Mouse (Mus musculus) midbrain, embryonic 14.5 days (tissue): ENCODE data around the gene Lamtor2. TPM values are rescaled to one million over a fixed set of nuclear protein-coding genes. Genes with fewer than 3 reads are reported as not detected.

Experiments
- ATAC-seq: fragments of 200-750 bp; cut with Nextera tagmentation; 2 replicates; pipeline ENCODE4 v1.8.0; 2017; ENCODE audit warnings: moderate number of reproducible peaks, moderate library complexity; ENCODE audit not compliant: low FRiP score, low TSS enrichment
- DNase-seq: peaks from one replicate; pipeline ENCODE4 v3.0.0-alpha.2; 2015
- H3K27ac ChIP-seq: fragments of 300-500 bp; sonication (generic); replicated peaks from 2 replicates; pipeline ENCODE4 v1.5.1; 2014; ENCODE audit warnings: mild to moderate bottlenecking, low read depth, low read length, moderate library complexity
- H3K27me3 ChIP-seq: fragments of 300-500 bp; sonication (generic); 2 replicates; pipeline ENCODE4 v1.6.1; 2014; ENCODE audit warnings: low read length, control low read depth, mixed read lengths; ENCODE audit not compliant: control insufficient read depth, insufficient read depth
- H3K36me3 ChIP-seq: fragments of 300-500 bp; sonication (generic); 2 replicates; pipeline ENCODE4 v1.6.1; 2014; ENCODE audit warnings: low read length, control low read depth; ENCODE audit not compliant: control insufficient read depth, insufficient read depth
- H3K4me1 ChIP-seq: fragments of 300-500 bp; sonication (generic); 2 replicates; pipeline ENCODE4 v1.6.1; 2014; ENCODE audit warnings: mild to moderate bottlenecking, antibody characterized with exemption, low read length, control low read depth; ENCODE audit not compliant: control insufficient read depth, insufficient read depth
- H3K4me2 ChIP-seq: fragments of 300-500 bp; sonication (generic); 2 replicates; pipeline ENCODE4 v1.6.1; 2014; ENCODE audit warnings: mild to moderate bottlenecking, low read length, moderate library complexity
- H3K4me3 ChIP-seq: fragments of 300-500 bp; sonication (generic); replicated peaks from 2 replicates; pipeline ENCODE4 v1.5.1; 2014; ENCODE audit warnings: low read depth, low read length
- H3K9ac ChIP-seq: fragments of 300-500 bp; sonication (generic); replicated peaks from 2 replicates; pipeline ENCODE4 v1.6.1; 2014; ENCODE audit warnings: mild to moderate bottlenecking, low read length, moderate library complexity
- H3K9me3 ChIP-seq: fragments of 300-500 bp; sonication (generic); 2 replicates; pipeline ENCODE4 v1.6.1; 2016; ENCODE audit warnings: low read length, control low read depth, mixed read lengths; ENCODE audit not compliant: control insufficient read depth
- WGBS: fragments of 180-500 bp; shearing (Covaris S2); extraction: QIAGEN DNeasy Blood & Tissue Kit; methylation state at CpG from one replicate; pipeline ENCODE4 v1.1.7; 2014; 5-methylcytosine and 5-hydroxymethylcytosine counted together
- polyA plus RNA-seq: library from polyadenylated mRNA; unstranded; fragments of >200 nt; fragmentation: Nextera tagmentation; extraction: Ambion mirVana; gene quantifications from 2 replicates; pipeline ENCODE4 v1.2.1, GENCODE M21; 2014

Lamtor2 gene
- polyA plus RNA-seq, 1 experiment from 2014 or later: 93.4 TPM

DNA sequence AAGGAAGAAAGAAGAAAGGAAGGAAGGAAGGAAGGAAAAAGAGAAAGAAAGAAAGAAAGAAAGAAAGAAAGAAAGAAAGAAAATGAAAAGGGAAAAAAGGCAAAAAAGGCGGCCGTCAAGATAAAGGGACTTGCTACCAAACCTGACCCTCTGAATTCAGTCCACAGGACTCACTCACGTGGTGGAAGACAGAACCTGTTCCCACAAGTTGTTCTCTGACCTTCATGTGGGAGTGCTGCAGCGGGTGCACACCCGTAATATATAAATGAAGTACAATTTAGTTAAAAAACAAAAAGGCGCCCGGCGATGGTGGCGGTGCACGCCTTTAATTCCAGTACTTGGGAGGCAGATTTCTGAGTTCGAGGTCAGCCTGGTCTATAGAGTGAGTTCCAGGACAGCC lies 24.2 kb downstream of the Lamtor2 start:
- Histone ChIP-seq H3K4me3 (peak overlapping the region; percentile 52), H3K36me3 (peaks cover 14% of the 10 kb centered on the region; the same call in 1 of the 2 replicates), H3K27ac (no peak overlapping the region), H3K4me1 (peaks cover 46% of the 10 kb centered on the region), H3K27me3 (no peaks in the 10 kb centered on the region), H3K9ac (no peak overlapping the region), H3K9me3 (no peaks in the 10 kb centered on the region), H3K4me2 (peak overlapping the region; percentile 98)
- whole genome bisulfite sequencing: 87% methylated on average over 11 of the region's 11 CpGs
- ATAC-seq: no peak
- no peak for DNase-seq

DNA sequence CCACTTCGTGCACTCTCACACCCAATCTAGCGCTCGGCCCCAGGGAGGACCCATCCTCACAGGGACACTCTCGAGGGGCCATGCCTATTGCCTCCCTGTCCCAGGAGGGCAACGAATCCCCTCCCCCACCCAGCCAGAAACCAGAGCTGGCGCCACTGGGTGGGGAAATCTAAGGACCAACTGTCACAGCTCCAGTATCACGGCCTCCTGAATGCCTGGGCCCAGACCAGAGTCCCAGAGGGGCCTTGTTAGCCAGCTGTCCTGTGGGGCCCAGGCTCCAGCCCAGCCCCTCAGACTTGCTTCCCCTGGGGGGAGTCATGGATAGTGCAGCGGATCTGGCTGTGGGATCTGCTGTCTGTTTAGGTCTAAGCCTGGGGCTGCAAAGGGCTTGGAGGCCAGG lies 25.3 kb downstream of the Lamtor2 start:
- DNase-seq: peak; percentile 19
- peak overlapping the region; percentile 61 for H3K27ac ChIP-seq
- H3K27me3 ChIP-seq: no peaks in the 10 kb centered on the region
- peaks cover 20% of the 10 kb centered on the region for H3K36me3 ChIP-seq
- WGBS: 24% methylated on average over 8 of the region's 8 CpGs
- peak overlapping the region; percentile 50 for H3K4me2 ChIP-seq
- peak overlapping the region; percentile 10; the same call in 1 of the 2 replicates for H3K4me3 ChIP-seq
- ATAC-seq: no peak
- no peaks in the 10 kb centered on the region for H3K9me3 ChIP-seq
- peaks cover 46% of the 10 kb centered on the region for H3K4me1 ChIP-seq
- H3K9ac ChIP-seq: peak overlapping the region; percentile 49

DNA sequence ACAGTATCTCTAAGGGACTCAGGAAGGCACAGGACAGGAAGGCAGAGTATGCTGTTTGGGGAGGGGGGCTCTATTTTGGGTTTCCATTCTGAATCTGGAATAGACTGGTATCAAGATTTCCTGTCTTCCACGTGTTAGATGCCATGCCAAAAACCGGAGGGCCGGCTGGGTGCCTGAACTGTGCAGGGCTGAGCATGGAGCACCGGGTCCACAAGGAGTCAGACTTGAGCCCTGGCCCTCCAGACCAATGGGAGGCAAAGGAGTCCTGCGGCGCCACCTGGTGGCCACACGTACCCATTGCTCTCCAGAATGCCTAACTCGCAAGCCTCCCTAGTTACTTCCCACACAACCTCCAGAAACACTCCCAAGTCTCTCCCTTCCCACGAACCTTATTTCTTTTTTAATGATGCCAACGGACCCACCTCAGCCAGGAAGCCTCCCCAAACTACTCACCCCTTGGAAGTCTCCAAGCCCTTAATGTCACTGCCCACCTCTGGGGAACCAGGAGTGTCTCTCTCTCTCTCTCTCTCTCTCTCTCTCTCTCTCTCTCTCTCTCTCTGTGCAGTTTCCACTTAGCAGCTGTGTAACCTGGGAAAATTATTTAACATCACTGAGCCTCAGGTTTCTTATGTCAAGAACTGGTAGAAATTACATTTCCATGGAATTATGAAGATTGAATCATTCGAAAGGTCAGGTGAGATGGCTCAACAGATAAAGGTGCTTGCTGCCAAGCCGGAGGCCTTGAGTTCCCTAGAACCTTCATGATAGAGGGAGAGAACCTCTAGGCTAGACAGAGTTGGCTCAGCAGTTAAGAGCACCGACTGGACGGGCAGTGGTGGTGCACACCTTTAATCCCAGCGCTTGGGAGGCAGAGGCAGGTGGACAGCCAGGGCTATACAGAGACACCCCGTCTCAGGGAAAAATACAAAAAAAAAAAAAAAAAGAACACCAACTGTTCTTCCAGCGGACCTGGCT lies 26.4 kb downstream of the Lamtor2 start:
- no peak overlapping the region for H3K4me3 ChIP-seq
- H3K4me1 ChIP-seq: peaks cover 46% of the 10 kb centered on the region
- peak overlapping the region; percentile 29 for H3K4me2 ChIP-seq
- peak; percentile 94 for DNase-seq
- no peaks in the 10 kb centered on the region for H3K27me3 ChIP-seq
- no peak overlapping the region; the same call in 1 of the 2 replicates for H3K9ac ChIP-seq
- no peaks in the 10 kb centered on the region for H3K9me3 ChIP-seq
- ATAC-seq: peak; percentile 63; the same call in 1 of the 2 replicates
- no peak overlapping the region for H3K27ac ChIP-seq
- peaks cover 20% of the 10 kb centered on the region for H3K36me3 ChIP-seq
- 33% methylated on average over 17 of the region's 17 CpGs for WGBS

DNA sequence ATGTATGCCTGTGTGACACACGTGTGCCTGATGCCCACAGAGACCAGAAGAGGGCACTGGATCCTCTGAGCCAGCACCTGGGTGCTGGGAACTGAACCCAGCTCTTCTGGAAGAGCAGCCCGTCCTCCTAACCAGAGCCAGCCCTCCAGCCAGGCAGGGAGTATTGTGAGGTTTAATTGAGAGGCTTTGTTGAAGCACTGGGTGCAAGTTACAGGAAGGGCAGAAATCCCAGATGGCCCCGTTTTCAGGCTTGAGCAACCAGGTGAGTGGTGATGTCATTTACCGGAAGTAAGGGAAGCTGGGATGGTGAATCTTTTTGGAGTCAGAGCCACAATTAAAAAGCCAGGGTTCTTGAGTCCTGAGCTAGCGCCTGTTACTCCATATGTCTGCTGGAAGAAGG lies 27.9 kb downstream of the Lamtor2 start:
- 88% methylated on average over 5 of the region's 5 CpGs for WGBS
- H3K4me1 ChIP-seq: peaks cover 39% of the 10 kb centered on the region
- H3K4me3 ChIP-seq: no peak overlapping the region
- no peaks in the 10 kb centered on the region for H3K27me3 ChIP-seq
- H3K36me3 ChIP-seq: peaks cover 20% of the 10 kb centered on the region
- DNase-seq: no peak
- H3K27ac ChIP-seq: no peak overlapping the region
- no peak overlapping the region for H3K4me2 ChIP-seq
- H3K9me3 ChIP-seq: no peaks in the 10 kb centered on the region
- H3K9ac ChIP-seq: no peak overlapping the region
- ATAC-seq: no peak

DNA sequence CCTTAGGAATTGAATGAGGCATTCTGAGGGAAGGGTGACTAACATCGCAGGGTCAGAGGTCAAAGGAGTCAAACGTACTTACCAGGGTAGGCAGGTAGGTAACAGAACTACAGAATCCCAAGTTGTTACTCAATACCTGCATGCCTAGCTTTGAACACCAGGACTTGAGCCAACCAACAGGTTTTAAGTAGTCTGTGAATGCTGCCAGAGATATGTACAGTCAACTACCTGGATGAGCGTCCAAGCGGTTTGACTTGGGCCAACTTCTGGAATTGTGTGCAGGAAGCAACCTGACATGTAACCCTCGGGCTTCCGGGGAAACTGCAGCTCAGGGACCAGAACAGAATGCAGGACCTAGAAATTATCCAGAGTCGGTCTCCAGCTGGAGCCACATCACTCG lies 29.8 kb downstream of the Lamtor2 start:
- Histone ChIP-seq H3K27ac (no peak overlapping the region), H3K9me3 (no peaks in the 10 kb centered on the region), H3K4me2 (no peak overlapping the region), H3K36me3 (peaks cover 20% of the 10 kb centered on the region), H3K4me1 (peaks cover 23% of the 10 kb centered on the region), H3K9ac (no peak overlapping the region), H3K4me3 (no peak overlapping the region), H3K27me3 (no peaks in the 10 kb centered on the region)
- DNase-seq: no peak
- no peak for ATAC-seq
- 93% methylated on average over 8 of the region's 8 CpGs for WGBS

DNA sequence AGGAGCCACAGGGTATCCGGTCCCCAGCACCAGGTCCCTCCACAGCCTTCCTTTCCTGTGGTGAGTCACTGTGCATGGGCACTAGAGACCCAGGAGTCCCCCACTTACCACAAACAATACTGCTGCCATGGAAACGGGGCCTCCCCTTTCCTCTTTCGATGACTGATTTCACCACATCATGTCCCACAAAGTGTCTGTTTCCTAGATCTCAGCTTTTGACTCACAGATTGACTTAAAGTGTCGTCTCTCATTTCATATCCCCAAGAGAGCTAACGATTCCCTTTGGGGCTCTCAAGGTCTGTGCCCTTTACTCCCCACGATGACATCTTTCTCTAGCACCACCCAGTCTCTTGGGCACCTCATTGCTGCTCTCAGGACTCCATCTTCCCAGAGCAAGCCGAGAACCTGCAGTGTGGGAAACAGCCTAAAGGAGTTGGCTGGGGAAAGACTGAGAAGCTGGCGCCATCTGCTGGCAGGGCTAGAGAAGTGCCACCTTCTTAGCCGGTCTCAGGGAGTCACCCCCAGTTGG lies 31.0 kb downstream of the Lamtor2 start:
- H3K27ac ChIP-seq: no peak overlapping the region
- ATAC-seq: 0 out of 2 replicates have a peak, but pooled peaks have one; percentile 7
- H3K27me3 ChIP-seq: no peaks in the 10 kb centered on the region
- H3K36me3 ChIP-seq: peaks cover 20% of the 10 kb centered on the region
- DNase-seq: peak; percentile 81
- H3K9ac ChIP-seq: no peak overlapping the region
- no peak overlapping the region for H3K4me2 ChIP-seq
- peaks cover 11% of the 10 kb centered on the region for H3K4me1 ChIP-seq
- WGBS: 30% methylated on average over 9 of the region's 9 CpGs
- H3K4me3 ChIP-seq: no peak overlapping the region
- no peaks in the 10 kb centered on the region for H3K9me3 ChIP-seq

DNA sequence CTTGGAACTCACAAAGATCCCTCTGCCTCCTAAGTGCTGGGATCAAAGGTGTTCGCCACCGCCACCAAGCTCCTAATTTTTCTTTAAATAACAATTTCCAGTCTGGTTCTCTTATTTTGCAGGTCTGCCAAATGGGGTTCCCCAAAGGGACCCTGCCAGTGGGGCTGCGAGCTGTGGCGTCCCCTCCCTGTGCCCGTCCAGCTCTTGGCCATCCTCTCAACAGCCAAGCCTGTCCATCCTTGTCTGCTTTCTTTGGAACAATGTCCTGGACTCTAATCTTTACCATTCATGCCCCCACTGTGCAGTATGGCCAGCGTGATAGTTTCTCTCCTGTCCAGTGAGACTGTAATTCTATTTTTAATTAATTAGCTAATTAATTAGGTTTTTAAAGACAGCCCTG lies 31.7 kb downstream of the Lamtor2 start:
- H3K9ac ChIP-seq: no peak overlapping the region
- H3K4me2 ChIP-seq: no peak overlapping the region
- H3K4me1 ChIP-seq: peaks cover 5% of the 10 kb centered on the region; the same call in 1 of the 2 replicates
- no peak overlapping the region for H3K4me3 ChIP-seq
- no peaks in the 10 kb centered on the region for H3K9me3 ChIP-seq
- 93% methylated on average over 6 of the region's 6 CpGs for WGBS
- H3K36me3 ChIP-seq: peaks cover 20% of the 10 kb centered on the region
- DNase-seq (no peak), ATAC-seq (no peak)
- no peaks in the 10 kb centered on the region for H3K27me3 ChIP-seq
- no peak overlapping the region for H3K27ac ChIP-seq

DNA sequence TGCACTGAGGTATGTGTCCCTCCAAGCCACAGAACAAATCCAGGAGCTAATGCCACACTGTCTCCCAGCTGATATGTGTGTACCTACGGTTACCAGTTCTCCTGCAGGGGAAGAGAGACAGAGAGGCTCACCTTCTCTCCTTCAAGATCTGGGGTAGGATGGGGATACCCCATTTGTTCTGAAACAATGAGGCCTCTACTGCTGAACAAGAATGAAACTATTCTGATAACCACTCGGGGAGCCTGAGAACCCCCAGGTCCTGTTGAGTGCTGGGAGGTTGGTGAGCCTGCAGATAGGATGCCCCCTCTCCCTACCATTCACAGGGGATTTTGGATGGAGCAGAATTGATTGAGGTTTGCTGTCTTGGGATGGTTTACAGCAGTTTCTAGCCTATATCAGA lies 32.8 kb downstream of the Lamtor2 start:
- 81% methylated on average over 2 of the region's 2 CpGs for WGBS
- ATAC-seq: no peak
- Histone ChIP-seq H3K27ac (no peak overlapping the region), H3K4me2 (no peak overlapping the region), H3K4me3 (no peak overlapping the region), H3K4me1 (no peaks in the 10 kb centered on the region), H3K27me3 (no peaks in the 10 kb centered on the region), H3K9me3 (no peaks in the 10 kb centered on the region), H3K9ac (no peak overlapping the region), H3K36me3 (peaks cover 17% of the 10 kb centered on the region)
- DNase-seq: no peak
